Mouse (Mus musculus) kidney, adult 2 months (tissue): Measurements from ENCODE around the gene Gucy2c.

Experiments
- CTCF ChIP-seq: fragments of 200-500 bp; conservative IDR thresholded peaks from 2 replicates; pipeline ENCODE4 v1.5.1; 2011; ENCODE audit warnings: low read depth, mild to moderate bottlenecking, control low read depth, low read length, moderate library complexity, mixed read lengths; ENCODE audit not compliant: insufficient read depth, insufficient read length
- POLR2A ChIP-seq: fragments of 200-500 bp; IDR thresholded peaks from one replicate; pipeline ENCODE4 v1.6.1; 2011; ENCODE audit warnings: low read depth, low read length, control low read depth

DNA sequence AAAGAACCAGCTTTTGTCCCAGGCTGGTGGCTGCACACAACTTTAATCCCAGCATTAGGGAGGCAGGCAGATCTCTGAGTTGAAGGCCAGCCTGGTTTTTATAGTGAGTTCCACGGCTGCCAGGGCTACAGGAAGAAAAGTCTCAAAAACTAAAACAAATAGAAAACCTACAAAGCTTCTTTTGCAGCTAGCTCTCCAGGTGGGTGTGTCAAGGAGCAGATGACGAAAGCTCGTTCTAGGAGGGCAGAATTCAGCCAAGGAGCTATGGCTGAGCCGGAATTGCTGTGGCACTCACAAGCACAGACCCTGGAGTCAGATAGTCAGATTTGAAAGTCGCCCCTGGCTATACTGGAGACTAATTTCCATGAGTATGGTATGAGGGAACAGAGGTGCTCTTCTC is 25.3 kb upstream of the Gucy2c start:
- TF ChIP-seq POLR2A (no peak), CTCF (no peak)
